Mouse (Mus musculus) kidney, postnatal 0 days (tissue): ENCODE results near the gene BC005624. TPM values are rescaled to one million over a fixed set of nuclear protein-coding genes. Genes with fewer than 3 reads are reported as not detected.
"Not testable (repeated sequence)": the region's sequence is repeated elsewhere in the genome, so short reads cannot be mapped to it uniquely, and the experiment has no call there.

Experiments used
- ATAC-seq: fragments of 200-750 bp; cut with Nextera tagmentation; replicated peaks from 2 replicates; pipeline ENCODE4 v1.8.0; 2017; ENCODE audit warnings: low read depth, moderate number of reproducible peaks, moderate TSS enrichment, moderate library complexity; ENCODE audit not compliant: low FRiP score
- DNase-seq: peaks from one replicate; pipeline ENCODE4 v3.0.0-alpha.2; 2016; ENCODE audit warnings: low spot score
- H3K27ac ChIP-seq: fragments of 300-500 bp; sonication (generic); 2 replicates; pipeline ENCODE4 v1.5.1; 2014; ENCODE audit warnings: mild to moderate bottlenecking
- H3K27me3 ChIP-seq: fragments of 300-500 bp; sonication (generic); 2 replicates; pipeline ENCODE4 v1.6.1; 2014; ENCODE audit warnings: low read length, mixed read lengths; ENCODE audit not compliant: insufficient read depth
- H3K36me3 ChIP-seq: fragments of 300-500 bp; sonication (generic); 2 replicates; pipeline ENCODE4 v1.6.1; 2014; ENCODE audit warnings: low read length, mixed read lengths; ENCODE audit not compliant: insufficient read depth
- H3K4me1 ChIP-seq: fragments of 300-500 bp; sonication (generic); replicated peaks from 2 replicates; pipeline ENCODE4 v1.6.1; 2014; ENCODE audit warnings: antibody characterized with exemption, low read length, mixed read lengths; ENCODE audit not compliant: insufficient read depth
- H3K4me2 ChIP-seq: fragments of 300-500 bp; sonication (generic); 2 replicates; pipeline ENCODE4 v1.6.1; 2014; ENCODE audit warnings: mild to moderate bottlenecking, low read length, moderate library complexity, mixed read lengths
- H3K4me3 ChIP-seq: fragments of 300-500 bp; sonication (generic); replicated peaks from 2 replicates; pipeline ENCODE4 v1.5.1; 2014; ENCODE audit warnings: low read depth, low read length
- H3K9ac ChIP-seq: fragments of 300-500 bp; sonication (generic); 2 replicates; pipeline ENCODE4 v1.6.1; 2014; ENCODE audit warnings: low read depth, low read length
- H3K9me3 ChIP-seq: fragments of 300-500 bp; sonication (generic); replicated peaks from 2 replicates; pipeline ENCODE4 v1.6.1; 2016; ENCODE audit warnings: low read length, inconsistent platforms, mixed read lengths
- CTCF ChIP-seq: IDR thresholded peaks from 2 replicates; pipeline ENCODE4 v1.5.1; 2016; ENCODE audit warnings: antibody characterized with exemption, low read depth, mild to moderate bottlenecking, moderate library complexity
- WGBS: fragments of 180-500 bp; shearing (Covaris S2); extraction: QIAGEN DNeasy Blood & Tissue Kit; methylation state at CpG from one replicate; pipeline ENCODE4 v1.1.7; 2014; 5-methylcytosine and 5-hydroxymethylcytosine counted together
- polyA plus RNA-seq: library from polyadenylated mRNA; unstranded; fragments of >200 nt; fragmentation: Nextera tagmentation; extraction: Ambion mirVana; gene quantifications from 2 replicates; pipeline ENCODE4 v1.2.1, GENCODE M21; 2015

Gene BC005624
- polyA plus RNA-seq, 1 experiment from 2014 or later = 47.2 TPM

DNA sequence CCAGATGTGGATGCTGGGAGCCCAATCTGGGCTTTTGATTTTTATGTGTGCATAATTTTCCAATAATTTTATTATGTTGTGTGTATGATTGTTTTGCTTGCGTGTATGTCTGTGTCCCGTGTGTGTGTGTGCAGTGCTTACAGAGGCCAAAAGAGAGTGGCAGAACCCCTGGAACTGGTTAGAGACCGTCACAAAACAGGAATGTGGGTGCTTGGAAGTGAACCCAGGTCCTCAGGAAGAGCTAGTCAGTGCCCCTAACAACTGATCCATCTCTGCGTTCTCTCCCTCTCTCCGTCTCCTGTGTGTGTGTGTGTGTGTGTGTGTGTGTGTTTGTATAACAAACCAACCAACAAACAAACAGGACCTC lies 29.6 kb downstream of the BC005624 start:
- TF ChIP-seq CTCF = no peak; the same call in 1 of the 2 replicates
- Histone ChIP-seq H3K4me1 (peaks cover 14% of the 10 kb centered on the region), H3K9ac (no peak overlapping the region), H3K4me2 (peak overlapping the region; percentile 83), H3K9me3 (no peaks in the 10 kb centered on the region), H3K4me3 (peak overlapping the region; percentile 75; the same call in 1 of the 2 replicates), H3K36me3 (peaks cover 17% of the 10 kb centered on the region), H3K27ac (0 out of 2 replicates have a peak overlapping the region, but pooled peaks have one; percentile 27), H3K27me3 (no peaks in the 10 kb centered on the region)
- WGBS = 27% methylated on average over 5 of the region's 5 CpGs
- DNase-seq = no peak
- peak; percentile 3; the same call in 1 of the 2 replicates for ATAC-seq

DNA sequence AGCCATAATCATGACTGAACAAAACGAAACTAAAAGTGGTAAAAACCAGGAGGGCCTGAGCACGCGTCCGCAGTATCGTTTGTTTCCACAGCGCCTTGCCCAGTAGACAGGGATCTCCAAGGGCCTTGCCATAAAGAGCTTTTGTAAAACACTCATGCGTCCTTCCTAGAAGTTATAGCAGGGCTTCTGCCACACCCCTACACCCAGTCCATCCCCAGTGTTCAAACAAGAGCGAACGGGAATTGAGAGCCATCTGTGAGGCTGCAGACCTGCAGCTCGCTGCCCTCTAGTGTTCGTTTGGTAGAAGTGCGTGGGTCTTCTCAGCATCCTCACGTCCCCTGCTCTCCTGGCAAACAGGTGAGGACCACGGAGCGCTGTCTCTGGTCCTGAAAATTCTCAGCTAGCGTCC lies 39.4 kb downstream of the BC005624 start:
- peak; percentile 53; the same call in 1 of the 2 replicates for ATAC-seq

DNA sequence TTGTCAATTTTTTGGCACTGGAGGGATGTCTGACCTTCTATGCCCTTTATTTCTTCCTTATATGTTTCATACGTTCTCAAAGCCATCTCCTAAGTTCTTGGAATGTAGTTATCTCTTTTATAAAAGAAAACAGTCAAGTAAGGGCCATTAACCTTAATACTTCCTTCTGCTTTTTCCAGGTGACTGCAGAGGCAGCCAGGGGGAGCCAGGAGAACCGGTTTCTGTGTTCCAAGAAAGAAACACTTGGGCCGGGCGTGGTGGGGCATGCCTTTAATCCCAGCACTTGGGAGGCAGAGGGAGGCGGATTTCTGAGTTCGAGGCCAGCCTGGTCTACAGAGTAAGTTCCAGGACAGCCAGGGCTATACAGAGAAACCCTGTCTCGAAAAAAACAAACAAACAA lies 39.9 kb downstream of the BC005624 start:
- H3K4me1 ChIP-seq, H3K9ac ChIP-seq, DNase-seq, H3K27me3 ChIP-seq, H3K27ac ChIP-seq, H3K4me3 ChIP-seq, ATAC-seq, H3K36me3 ChIP-seq, H3K9me3 ChIP-seq: not testable (repeated sequence)
- WGBS = 38% methylated on average over 7 of the region's 7 CpGs
- peak overlapping the region; percentile 39; the same call in 1 of the 2 replicates for H3K4me2 ChIP-seq

More for the DNA sequence above, 39.4 kb downstream of the BC005624 start:
- Histone ChIP-seq H3K27ac (no peak overlapping the region), H3K4me1 (no peaks in the 10 kb centered on the region), H3K9me3 (no peaks in the 10 kb centered on the region), H3K27me3 (no peaks in the 10 kb centered on the region), H3K4me2 (peak overlapping the region; percentile 39), H3K4me3 (peak overlapping the region; percentile 26), H3K9ac (peak overlapping the region; percentile 28; the same call in 1 of the 2 replicates), H3K36me3 (no peaks in the 10 kb centered on the region)
- DNase-seq = peak; percentile 92
- peak; percentile 91 for TF ChIP-seq CTCF
- 25% methylated on average over 16 of the region's 16 CpGs for WGBS

DNA sequence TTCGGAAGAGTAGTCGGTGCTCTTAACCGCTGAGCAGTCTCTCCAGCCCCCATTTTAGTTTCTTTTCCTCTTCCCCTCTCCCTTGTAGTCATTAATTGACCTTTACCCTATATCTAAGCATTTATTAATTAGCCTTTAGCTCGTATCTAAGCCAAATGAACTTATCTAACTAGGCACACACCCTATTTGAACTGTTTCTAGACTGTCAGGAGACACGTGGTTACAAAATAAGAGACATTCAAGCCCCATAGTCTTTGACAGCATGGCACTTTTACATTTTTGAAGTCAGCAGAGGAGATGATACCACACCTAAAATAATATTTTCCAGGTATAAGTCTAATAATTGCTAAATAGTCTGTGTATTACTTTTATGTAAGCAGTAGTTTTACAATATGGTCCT lies 40.4 kb downstream of the BC005624 start:
- Histone ChIP-seq H3K4me1 (no peaks in the 10 kb centered on the region), H3K27ac (no peak overlapping the region), H3K27me3 (no peaks in the 10 kb centered on the region), H3K9me3 (no peaks in the 10 kb centered on the region), H3K4me3 (no peak overlapping the region), H3K4me2 (no peak overlapping the region), H3K36me3 (no peaks in the 10 kb centered on the region), H3K9ac (no peak overlapping the region)
- no peak for DNase-seq
- 86% methylated on average over 5 of the region's 5 CpGs for WGBS
- ATAC-seq = no peak
- TF ChIP-seq CTCF = no peak

DNA sequence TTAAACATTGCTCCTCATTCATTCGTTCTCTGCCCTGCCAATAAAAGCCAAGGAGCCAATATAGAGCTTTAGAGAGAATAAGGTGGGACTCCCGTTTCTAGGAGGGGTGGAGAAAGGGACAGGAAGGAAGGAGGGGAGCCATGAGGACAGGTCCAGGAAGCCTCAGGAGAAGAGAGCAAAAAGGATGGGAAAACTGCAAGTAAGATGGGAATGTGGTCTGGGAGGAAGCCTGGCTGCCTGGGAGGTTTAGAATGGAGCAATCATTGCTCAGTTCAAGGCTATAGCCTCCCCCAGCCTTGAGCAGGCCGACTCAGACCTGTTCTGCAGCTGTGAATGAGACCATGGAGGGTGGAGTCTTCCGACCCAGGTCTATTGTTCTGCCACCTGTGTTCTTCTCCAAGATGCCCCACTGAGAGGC lies 43.4 kb downstream of the BC005624 start:
- H3K27ac ChIP-seq = no peak overlapping the region
- no peak for TF ChIP-seq CTCF
- no peak overlapping the region for H3K9ac ChIP-seq
- no peak overlapping the region for H3K4me2 ChIP-seq
- no peak overlapping the region for H3K4me3 ChIP-seq
- WGBS = 48% methylated on average over 4 of the region's 4 CpGs
- no peaks in the 10 kb centered on the region for H3K27me3 ChIP-seq
- ATAC-seq (no peak), DNase-seq (no peak)
- no peaks in the 10 kb centered on the region for H3K9me3 ChIP-seq
- no peaks in the 10 kb centered on the region for H3K4me1 ChIP-seq
- no peaks in the 10 kb centered on the region for H3K36me3 ChIP-seq

DNA sequence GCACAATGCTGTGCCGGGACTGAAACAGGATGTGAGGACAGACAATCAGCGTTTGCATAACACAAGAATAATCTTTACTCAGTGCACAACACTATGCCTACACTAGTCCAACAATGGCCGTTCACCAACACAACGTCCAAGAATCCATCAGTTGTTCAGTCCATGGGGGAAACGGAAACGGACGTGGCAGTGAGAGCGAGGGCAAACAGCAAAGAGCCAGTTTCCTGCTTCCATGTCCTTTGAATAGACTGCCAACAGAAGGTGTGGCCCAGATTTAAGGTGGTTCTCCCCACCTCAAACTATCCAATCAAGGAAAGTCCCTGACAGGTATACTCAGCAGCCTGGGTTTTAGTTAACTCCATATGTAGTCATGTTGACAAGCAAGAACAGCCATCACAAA lies 44.3 kb downstream of the BC005624 start:
- Histone ChIP-seq H3K9ac (no peak overlapping the region), H3K27ac (no peak overlapping the region), H3K36me3 (no peaks in the 10 kb centered on the region), H3K9me3 (no peaks in the 10 kb centered on the region), H3K27me3 (no peaks in the 10 kb centered on the region), H3K4me1 (no peaks in the 10 kb centered on the region), H3K4me2 (no peak overlapping the region), H3K4me3 (no peak overlapping the region)
- WGBS = 75% methylated on average over 8 of the region's 8 CpGs
- DNase-seq = no peak
- ATAC-seq = no peak
- TF ChIP-seq CTCF = no peak

DNA sequence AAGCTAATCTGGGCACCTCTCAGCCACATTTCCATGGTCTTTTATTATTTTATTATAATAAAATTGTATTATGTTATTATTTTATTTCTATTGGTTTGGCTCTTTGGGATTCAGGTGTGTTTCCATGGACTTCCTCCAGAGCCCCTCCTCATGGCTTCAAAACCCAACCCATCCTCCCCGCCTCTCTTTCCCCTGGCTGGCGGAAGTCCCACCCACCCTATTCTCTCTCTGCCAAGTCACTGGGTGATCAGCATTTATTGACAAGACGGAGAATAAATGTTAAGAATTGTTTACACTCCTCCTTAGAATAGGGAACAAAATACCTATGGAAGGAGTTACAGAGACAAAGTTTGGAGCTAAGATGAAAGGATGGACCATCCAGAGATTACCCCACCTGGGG lies 45.2 kb downstream of the BC005624 start:
- no peak overlapping the region for H3K4me3 ChIP-seq
- H3K4me2 ChIP-seq = no peak overlapping the region
- H3K27ac ChIP-seq = no peak overlapping the region
- H3K27me3 ChIP-seq = no peaks in the 10 kb centered on the region
- H3K9me3 ChIP-seq = no peaks in the 10 kb centered on the region
- no peaks in the 10 kb centered on the region for H3K36me3 ChIP-seq
- no peak overlapping the region for H3K9ac ChIP-seq
- TF ChIP-seq CTCF = no peak
- DNase-seq = no peak
- H3K4me1 ChIP-seq = no peaks in the 10 kb centered on the region
- no peak for ATAC-seq
- 75% methylated on average over 3 of the region's 3 CpGs for WGBS
